Mouse (Mus musculus) lung, embryonic 15.5 days (tissue): Measurements from ENCODE around the gene Vmp1. TPM values are rescaled to one million over a fixed set of nuclear protein-coding genes. Genes with fewer than 3 reads are reported as not detected.

Experiments
- ATAC-seq: fragments of 200-750 bp; cut with Nextera tagmentation; 2 replicates; pipeline ENCODE4 v1.8.0; 2017; ENCODE audit warnings: moderate number of reproducible peaks, borderline replicate concordance; ENCODE audit not compliant: low FRiP score, low TSS enrichment; ENCODE audit errors: extremely low read depth
- H3K27ac ChIP-seq: fragments of 300-500 bp; sonication (generic); 2 replicates; pipeline ENCODE4 v1.5.1; 2015; ENCODE audit warnings: moderate library complexity, mild to moderate bottlenecking, inconsistent platforms
- H3K27me3 ChIP-seq: fragments of 300-500 bp; sonication (generic); 2 replicates; pipeline ENCODE4 v1.6.1; 2015; ENCODE audit warnings: inconsistent platforms
- H3K36me3 ChIP-seq: fragments of 300-500 bp; sonication (generic); 2 replicates; pipeline ENCODE4 v1.6.1; 2015; ENCODE audit warnings: inconsistent platforms
- H3K4me1 ChIP-seq: fragments of 300-500 bp; sonication (generic); 2 replicates; pipeline ENCODE4 v1.6.1; 2015; ENCODE audit warnings: inconsistent platforms
- H3K4me2 ChIP-seq: fragments of 300-500 bp; sonication (generic); 2 replicates; pipeline ENCODE4 v1.6.1; 2015; ENCODE audit warnings: inconsistent platforms, mild to moderate bottlenecking, moderate library complexity
- H3K4me3 ChIP-seq: fragments of 300-500 bp; sonication (generic); 2 replicates; pipeline ENCODE4 v1.5.1; 2015; ENCODE audit warnings: mild to moderate bottlenecking, inconsistent platforms
- H3K9ac ChIP-seq: fragments of 300-500 bp; sonication (generic); 2 replicates; pipeline ENCODE4 v1.6.1; 2015; ENCODE audit warnings: inconsistent platforms
- H3K9me3 ChIP-seq: fragments of 300-500 bp; sonication (generic); 2 replicates; pipeline ENCODE4 v1.6.1; 2016; ENCODE audit warnings: inconsistent platforms
- WGBS: fragments of 180-500 bp; shearing (Covaris S2); methylation state at CpG from one replicate; pipeline ENCODE4 v1.1.7; 2015; 5-methylcytosine and 5-hydroxymethylcytosine counted together
- polyA plus RNA-seq: library from polyadenylated mRNA; unstranded; fragments of >200 nt; fragmentation: Nextera tagmentation; extraction: Ambion mirVana; gene quantifications from 2 replicates; pipeline ENCODE4 v1.2.1, GENCODE M21; 2015

The Vmp1 gene
- polyA plus RNA-seq, 1 experiment from 2014 or later, result 107 TPM

DNA sequence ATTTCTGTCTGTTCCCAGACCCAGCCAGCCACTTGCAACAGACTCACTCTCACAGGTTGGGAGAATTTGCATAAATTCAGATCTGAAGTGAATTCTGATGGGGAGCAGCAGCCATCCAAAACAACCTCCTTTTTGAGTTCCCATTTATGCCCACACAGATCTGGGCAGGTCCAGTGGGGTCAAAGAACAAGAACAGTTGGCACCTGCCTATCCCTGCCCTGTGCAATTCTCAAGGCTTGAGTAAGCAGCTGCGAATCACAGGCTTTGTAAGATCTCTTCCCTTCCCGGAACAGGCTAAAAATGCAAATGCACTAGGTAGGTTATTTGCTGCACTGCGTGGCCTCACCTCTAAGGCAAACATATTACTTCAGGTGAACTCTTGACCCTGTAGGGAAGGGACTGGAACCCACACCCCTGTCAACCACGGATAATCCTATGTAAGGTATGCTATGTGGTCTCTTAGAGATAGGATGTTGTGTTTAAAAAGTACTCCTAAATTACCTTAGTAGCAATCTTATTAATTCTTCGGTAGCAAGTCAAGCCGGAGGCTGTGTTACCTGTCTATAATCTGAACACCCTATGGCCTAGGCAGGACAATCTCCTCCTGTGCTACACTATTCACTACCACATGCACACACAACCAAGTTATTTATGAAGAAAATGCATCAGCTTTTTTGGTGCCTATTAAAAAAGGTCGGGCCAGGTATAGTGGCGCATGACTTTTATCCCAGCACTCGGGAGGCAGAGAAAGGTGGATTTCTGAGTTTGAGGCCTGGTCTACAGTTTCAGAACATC lies 103.1 kb downstream of the Vmp1 start:
- Histone ChIP-seq H3K9me3 (no peaks in the 10 kb centered on the region), H3K36me3 (no peaks in the 10 kb centered on the region; the same call in 1 of the 2 replicates), H3K27me3 (no peaks in the 10 kb centered on the region), H3K9ac (no peak overlapping the region), H3K4me1 (peaks cover 61% of the 10 kb centered on the region), H3K27ac (peak overlapping the region; percentile 82), H3K4me3 (no peak overlapping the region), H3K4me2 (peak overlapping the region; percentile 46; the same call in 1 of the 2 replicates)
- WGBS, result 72% methylated on average over 9 of the region's 9 CpGs
- no peak for ATAC-seq

DNA sequence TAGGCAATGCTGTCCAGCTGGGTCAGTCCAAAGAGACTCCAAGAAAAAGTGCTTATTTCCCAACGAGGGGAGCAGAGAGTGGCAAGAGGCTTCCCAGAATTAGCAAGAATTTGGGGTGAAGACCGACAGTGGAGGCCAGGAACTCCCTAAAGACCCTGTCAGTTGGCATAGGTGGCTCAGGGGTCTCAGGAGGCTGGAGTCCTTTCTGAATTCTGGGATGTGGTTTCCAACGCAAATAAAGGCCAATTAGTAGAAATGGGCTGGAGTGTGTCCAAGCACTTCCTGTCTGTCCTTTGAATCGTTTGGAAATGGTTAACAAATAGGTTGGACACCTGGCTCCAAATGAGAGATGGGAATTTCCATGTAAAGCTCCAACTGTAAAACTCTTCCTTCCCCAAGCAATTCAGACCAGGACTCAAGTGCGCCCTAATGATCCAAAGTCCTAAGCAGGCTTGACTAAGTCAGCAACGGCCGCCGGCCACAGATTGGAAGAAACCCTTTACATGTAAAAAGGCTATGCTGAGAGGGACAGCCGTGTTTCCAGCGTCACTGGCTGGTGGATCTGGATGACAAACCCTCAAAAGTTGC lies 103.8 kb downstream of the Vmp1 start:
- H3K4me1 ChIP-seq, result peaks cover 59% of the 10 kb centered on the region
- H3K4me2 ChIP-seq, result no peak overlapping the region
- WGBS, result 60% methylated on average over 10 of the region's 10 CpGs
- H3K27me3 ChIP-seq, result no peaks in the 10 kb centered on the region
- H3K9ac ChIP-seq, result no peak overlapping the region
- no peak overlapping the region for H3K4me3 ChIP-seq
- ATAC-seq, result no peak
- peak overlapping the region; percentile 82 for H3K27ac ChIP-seq
- H3K36me3 ChIP-seq, result no peaks in the 10 kb centered on the region; the same call in 1 of the 2 replicates
- no peaks in the 10 kb centered on the region for H3K9me3 ChIP-seq

DNA sequence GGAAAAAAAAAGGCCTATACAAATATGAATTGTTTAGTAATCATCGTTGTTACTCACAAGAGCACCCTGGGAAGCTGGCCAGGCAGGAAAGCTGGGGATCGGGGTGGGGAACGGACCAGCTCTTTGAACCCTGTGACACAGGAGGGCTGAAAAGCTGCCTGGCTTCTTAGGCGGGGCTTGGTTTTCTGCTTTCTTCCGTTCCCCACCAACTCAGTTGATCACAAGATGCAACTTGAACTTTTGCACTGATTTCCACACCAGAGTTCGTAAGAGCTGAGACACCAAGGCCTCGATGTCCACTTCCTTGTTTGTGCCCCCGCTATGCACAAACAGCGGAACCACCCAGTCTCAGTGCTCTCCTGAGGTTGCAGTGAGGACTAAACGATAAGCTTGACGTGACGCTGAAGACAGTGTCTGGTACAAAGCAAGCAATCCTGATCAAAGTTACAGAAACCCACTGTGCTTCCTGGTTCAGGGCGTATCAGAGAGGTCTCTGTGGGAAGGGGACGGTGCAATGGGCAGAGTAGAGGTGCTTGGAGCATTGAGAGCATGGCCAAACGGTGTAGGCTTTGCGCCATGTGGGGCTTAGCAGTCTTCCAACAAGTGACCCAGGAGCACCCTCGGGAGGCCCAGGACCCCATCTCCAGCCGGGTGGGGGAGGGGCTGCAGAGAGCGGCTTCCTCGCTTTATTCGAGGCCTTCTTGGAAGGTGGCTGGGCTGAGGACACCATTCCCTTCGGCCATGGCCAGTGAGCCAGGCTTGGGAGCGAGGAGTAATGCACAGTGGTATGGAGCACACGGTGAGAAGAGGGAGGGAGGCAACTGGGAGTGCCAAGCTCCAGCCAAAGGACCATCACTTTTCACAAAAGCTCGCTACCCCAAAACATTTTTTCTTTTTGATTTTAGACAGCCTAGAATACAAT lies 104.6 kb downstream of the Vmp1 start:
- H3K4me1 ChIP-seq, result peaks cover 55% of the 10 kb centered on the region
- WGBS, result 54% methylated on average over 25 of the region's 25 CpGs
- ATAC-seq, result no peak
- no peak overlapping the region for H3K4me2 ChIP-seq
- H3K9me3 ChIP-seq, result no peaks in the 10 kb centered on the region
- H3K36me3 ChIP-seq, result no peaks in the 10 kb centered on the region; the same call in 1 of the 2 replicates
- no peaks in the 10 kb centered on the region for H3K27me3 ChIP-seq
- no peak overlapping the region for H3K4me3 ChIP-seq
- H3K27ac ChIP-seq, result peak overlapping the region; percentile 82
- no peak overlapping the region for H3K9ac ChIP-seq

DNA sequence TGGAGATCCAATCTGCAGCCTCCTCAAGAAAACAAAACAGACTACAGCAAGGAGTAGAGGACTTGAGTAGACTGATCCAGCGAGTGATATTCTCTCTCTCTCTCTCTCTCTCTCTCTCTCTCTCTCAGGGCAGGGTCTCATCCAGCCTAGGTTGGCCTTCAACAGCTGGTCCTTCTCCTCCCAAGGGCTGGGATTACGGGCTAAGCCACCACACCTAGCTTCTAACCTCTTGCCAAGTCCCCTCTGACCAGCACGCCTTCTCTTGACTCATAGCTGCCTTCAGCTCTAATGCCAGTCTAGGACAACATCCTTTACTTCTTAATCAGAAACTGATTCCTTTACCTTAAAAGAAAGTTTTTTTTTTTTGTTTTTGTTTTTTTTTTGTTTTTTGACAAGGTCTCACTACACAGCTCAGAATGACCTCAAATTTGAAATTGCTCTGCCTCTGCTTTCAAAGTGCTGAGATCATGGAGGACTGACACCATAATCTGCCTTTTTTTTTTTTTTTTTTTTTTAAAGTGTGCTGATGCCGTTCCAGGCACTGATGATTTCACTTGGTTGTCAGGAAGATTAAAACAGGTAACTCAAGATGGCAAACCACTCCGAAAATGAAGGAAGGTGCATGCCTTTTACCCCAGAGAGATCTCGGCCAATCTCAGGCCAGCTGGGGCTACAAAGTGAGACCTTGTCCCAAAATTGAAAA lies 105.4 kb downstream of the Vmp1 start:
- WGBS, result 60% methylated on average over 6 of the region's 6 CpGs
- no peaks in the 10 kb centered on the region for H3K36me3 ChIP-seq
- H3K27me3 ChIP-seq, result no peaks in the 10 kb centered on the region
- no peak overlapping the region for H3K4me3 ChIP-seq
- peak overlapping the region; percentile 82 for H3K27ac ChIP-seq
- no peak overlapping the region for H3K4me2 ChIP-seq
- peaks cover 53% of the 10 kb centered on the region for H3K4me1 ChIP-seq
- H3K9ac ChIP-seq, result no peak overlapping the region
- no peak for ATAC-seq
- H3K9me3 ChIP-seq, result no peaks in the 10 kb centered on the region

DNA sequence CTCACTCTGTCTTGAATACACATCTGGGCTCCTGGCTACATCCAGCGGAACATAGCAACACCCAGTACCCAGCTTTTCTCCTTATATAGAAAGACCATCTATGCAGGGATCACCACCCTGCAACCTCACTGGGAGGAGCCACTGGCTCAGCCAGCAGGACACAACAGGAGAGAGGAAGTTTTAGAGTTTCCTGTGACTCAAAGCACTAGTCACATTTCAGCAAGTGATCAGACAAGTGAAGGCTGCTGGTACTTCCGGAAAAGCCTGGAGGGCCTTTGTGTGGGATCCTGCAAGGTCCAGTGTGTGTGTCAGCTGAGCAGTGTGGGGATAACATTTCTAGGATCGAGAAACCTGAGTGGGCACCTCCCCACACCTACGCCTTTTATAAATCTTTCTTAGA lies 106.4 kb downstream of the Vmp1 start:
- peak; percentile 43; the same call in 1 of the 2 replicates for ATAC-seq
- peaks cover 56% of the 10 kb centered on the region for H3K4me1 ChIP-seq
- WGBS, result 49% methylated on average over 4 of the region's 4 CpGs

DNA sequence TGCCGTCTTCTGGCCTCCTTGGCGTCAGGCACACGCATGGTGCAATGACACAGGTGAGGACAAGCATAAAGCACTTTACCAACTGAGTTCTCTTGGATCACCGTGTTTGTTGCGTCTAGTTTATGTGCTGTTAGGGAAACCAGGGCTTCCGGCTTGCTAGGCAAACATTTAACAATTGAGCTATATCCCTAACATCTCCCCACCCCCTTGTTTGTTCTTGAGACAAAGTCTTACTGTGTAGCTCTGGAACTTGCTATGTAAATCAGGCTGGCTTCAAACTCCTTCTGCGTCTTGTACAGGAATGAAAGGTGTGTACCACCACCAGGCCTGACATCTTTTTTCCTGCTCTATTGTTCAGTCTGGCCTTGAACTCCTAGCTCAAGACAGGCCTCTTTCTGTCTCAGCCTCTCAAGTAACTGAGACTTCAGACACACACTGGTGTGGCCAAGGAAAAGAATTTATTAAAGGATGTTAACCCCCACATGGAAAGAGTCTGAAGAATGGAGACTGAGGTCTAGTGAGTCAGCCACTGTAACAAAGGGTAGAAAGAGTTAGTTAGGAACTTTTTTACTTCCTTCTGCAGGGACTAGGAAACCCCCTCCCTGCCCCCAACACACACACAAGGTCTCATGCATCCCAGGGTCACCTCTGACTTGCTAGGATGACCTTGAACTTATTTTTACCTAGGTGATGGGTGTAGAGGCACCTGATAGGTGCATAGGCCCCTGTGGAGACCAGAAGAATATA lies 107.8 kb downstream of the Vmp1 start:
- Histone ChIP-seq H3K4me2 (no peak overlapping the region), H3K36me3 (no peaks in the 10 kb centered on the region), H3K4me1 (peaks cover 63% of the 10 kb centered on the region), H3K27me3 (no peaks in the 10 kb centered on the region), H3K9me3 (no peaks in the 10 kb centered on the region), H3K4me3 (no peak overlapping the region), H3K9ac (no peak overlapping the region), H3K27ac (peak overlapping the region; percentile 51; the same call in 1 of the 2 replicates)
- ATAC-seq, result no peak
- 67% methylated on average over 7 of the region's 7 CpGs for WGBS

More for the DNA sequence above, 106.4 kb downstream of the Vmp1 start:
- Histone ChIP-seq H3K36me3 (no peaks in the 10 kb centered on the region), H3K4me2 (no peak overlapping the region), H3K27ac (peak overlapping the region; percentile 82), H3K9me3 (no peaks in the 10 kb centered on the region), H3K27me3 (no peaks in the 10 kb centered on the region), H3K9ac (no peak overlapping the region), H3K4me3 (no peak overlapping the region)

DNA sequence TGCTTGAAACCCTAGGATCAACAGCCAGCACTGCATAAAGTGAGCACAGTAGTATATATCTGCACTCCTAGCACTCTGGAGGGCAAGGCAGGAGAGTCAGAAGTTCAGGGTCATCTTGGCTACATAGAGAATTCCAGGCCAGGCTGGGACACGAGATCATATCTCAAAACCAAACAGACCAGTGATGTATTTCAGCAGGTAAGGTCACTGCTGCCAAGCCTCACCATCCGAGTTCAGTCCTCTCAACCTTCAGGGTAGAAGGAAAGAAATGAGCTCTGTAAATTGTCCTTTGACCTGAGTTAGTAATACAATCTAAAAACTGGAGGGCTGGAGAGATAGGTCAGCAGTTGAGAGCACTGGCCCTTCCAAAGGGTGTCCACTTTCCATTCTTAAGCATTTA lies 109.2 kb downstream of the Vmp1 start:
- Histone ChIP-seq H3K9me3 (no peaks in the 10 kb centered on the region), H3K36me3 (no peaks in the 10 kb centered on the region), H3K27ac (no peak overlapping the region), H3K4me2 (no peak overlapping the region), H3K9ac (no peak overlapping the region), H3K4me1 (peaks cover 63% of the 10 kb centered on the region), H3K4me3 (no peak overlapping the region), H3K27me3 (no peaks in the 10 kb centered on the region)
- WGBS, result 29% methylated on average over 2 of the region's 2 CpGs
- ATAC-seq, result no peak

DNA sequence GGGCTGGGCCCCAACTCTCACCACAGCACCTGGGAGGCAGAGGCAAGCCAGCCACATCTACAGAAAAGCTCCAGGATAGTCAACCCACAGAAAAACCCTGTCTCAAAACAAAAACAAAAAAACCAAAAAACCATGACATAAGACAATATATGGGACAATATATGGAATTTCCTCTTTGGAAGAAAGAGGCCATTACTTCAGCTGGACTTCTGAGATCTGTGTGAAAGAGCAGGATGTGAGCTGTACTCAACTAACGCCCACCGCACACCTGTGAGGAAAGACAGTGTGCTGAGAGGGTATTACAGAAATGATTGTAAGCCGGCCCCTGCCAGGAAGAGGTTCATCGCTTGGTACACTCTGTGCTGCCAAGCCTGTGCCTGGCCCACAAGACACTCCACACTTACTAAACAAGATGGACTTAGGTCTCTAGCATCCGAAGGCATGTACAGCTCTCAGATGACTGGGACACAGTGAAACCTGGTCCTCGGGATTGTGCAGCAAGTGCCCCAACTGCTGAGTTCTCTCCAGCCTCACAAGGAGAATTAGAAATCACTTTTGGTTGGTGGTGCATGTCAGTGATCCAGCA lies 109.9 kb downstream of the Vmp1 start:
- Histone ChIP-seq H3K4me2 (no peak overlapping the region), H3K27ac (no peak overlapping the region), H3K9me3 (no peaks in the 10 kb centered on the region), H3K36me3 (no peaks in the 10 kb centered on the region), H3K9ac (no peak overlapping the region), H3K27me3 (no peaks in the 10 kb centered on the region), H3K4me3 (no peak overlapping the region), H3K4me1 (peaks cover 56% of the 10 kb centered on the region)
- ATAC-seq, result no peak
- 80% methylated on average over 6 of the region's 6 CpGs for WGBS

DNA sequence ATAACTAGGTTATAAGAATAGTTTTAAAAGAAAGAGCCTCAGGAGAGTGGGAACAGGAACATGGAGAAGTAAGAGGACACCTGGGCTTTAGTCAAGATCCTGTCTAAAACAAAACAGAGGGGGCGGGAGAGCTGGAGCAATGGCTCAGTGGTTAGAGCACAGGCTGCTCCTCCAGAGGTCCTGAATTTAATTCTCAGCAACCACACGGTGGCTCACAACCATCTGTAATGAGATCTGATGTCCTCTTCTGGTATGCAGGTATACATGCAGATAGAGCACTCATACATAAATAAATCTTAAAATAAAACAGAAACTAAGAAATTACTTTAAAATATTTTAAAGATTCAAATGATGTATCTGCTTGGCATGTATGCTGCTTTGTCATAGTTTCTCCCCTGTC lies 111.0 kb downstream of the Vmp1 start:
- Histone ChIP-seq H3K4me3 (no peak overlapping the region), H3K9me3 (no peaks in the 10 kb centered on the region), H3K27ac (peak overlapping the region; percentile 85), H3K9ac (no peak overlapping the region), H3K4me1 (peaks cover 45% of the 10 kb centered on the region), H3K4me2 (no peak overlapping the region), H3K36me3 (no peaks in the 10 kb centered on the region), H3K27me3 (no peaks in the 10 kb centered on the region)
- WGBS, result 70% methylated on average over 2 of the region's 2 CpGs
- ATAC-seq, result no peak

DNA sequence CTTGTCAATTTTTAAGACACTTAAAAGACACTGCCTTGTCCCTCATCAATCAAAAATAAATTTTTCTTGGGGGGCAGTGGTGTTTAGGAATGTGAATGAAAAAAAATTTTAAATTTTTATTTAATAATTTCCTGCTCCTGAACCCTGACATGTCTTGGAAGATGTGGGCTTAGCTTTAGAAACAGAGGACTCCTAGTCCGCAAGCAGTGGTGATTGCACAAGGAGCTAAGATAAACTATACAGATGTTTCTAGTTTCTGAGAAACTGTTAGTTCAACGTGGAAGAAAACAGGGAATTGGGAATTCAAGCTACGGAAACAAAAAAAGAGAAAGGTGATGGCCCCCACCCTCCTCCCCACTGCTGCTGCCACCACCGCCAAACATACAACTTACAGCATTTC lies 111.8 kb downstream of the Vmp1 start:
- Histone ChIP-seq H3K27ac (peak overlapping the region; percentile 85), H3K36me3 (no peaks in the 10 kb centered on the region), H3K4me1 (peaks cover 37% of the 10 kb centered on the region), H3K4me2 (peak overlapping the region; percentile 30), H3K4me3 (no peak overlapping the region), H3K27me3 (no peaks in the 10 kb centered on the region), H3K9me3 (no peaks in the 10 kb centered on the region), H3K9ac (no peak overlapping the region)
- WGBS, result 49% methylated on average over 4 of the region's 4 CpGs
- 0 out of 2 replicates have a peak, but pooled peaks have one; percentile 47 for ATAC-seq
